Mouse (Mus musculus): Measurements from ENCODE around the gene Galnt9.

GRCm38 (mm10) chr5:110495051-110495450 is 49.1 kb upstream of the Galnt9 start:
- TF ChIP-seq GATA1 (IDR thresholded peaks at IDR 0.05; ENCODE audit: borderline replicate concordance, low read length) (no peak), FLI1 (IDR thresholded peaks at IDR 0.05; ENCODE audit: low read length) (no peak)

Data from megakaryocyte, embryonic 14.5 days (primary cell).